Mouse (Mus musculus) embryonic fibroblast, embryonic 13.5 days (primary cell): Measurements from ENCODE around the gene Prkcq.

Experiments
- CTCF ChIP-seq: IDR thresholded peaks from 2 replicates; pipeline ENCODE4 v1.5.1; 2011; ENCODE audit warnings: mild to moderate bottlenecking, control low read depth, low read length, moderate library complexity, borderline replicate concordance; ENCODE audit not compliant: insufficient read depth
- POLR2A ChIP-seq: IDR thresholded peaks from 2 replicates; pipeline ENCODE4 v1.6.1; 2011; ENCODE audit warnings: low read depth, mild to moderate bottlenecking, control low read depth, low read length, moderate library complexity

DNA sequence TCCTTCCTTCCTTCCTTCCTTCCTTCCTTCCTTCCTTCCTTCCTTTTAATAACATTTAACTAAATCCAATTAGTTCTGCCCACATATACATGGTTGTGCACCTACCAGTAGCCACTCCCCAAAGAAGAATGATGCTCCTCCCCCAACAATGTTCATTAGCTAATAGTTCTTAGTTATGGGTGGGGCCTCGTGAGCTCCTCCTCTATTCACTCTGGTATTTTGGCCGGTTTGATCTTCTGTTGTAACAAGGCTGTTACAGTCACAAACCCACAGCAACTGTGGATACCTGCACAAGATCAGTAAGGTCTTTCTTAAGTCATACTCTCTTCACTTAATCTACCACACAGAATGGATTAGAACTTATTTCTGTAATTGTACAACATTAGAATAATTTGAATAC lies 24.2 kb downstream of the Prkcq start:
- TF ChIP-seq CTCF: no peak
- no peak for TF ChIP-seq POLR2A
